Mouse (Mus musculus): ENCODE results near the gene Mrps7. TPM values are rescaled to one million over a fixed set of nuclear protein-coding genes. Genes with fewer than 3 reads are reported as not detected.
A peak's percentile ranks its signal among the peaks of the same experiment; 100 is the strongest.

Mrps7 gene
- polyA plus RNA-seq, 1 experiment from 2014 or later, result 71.5 TPM

GRCm38 (mm10) chr11:115609576-115609975 is 5.9 kb downstream of the Mrps7 start:
- H3K27ac ChIP-seq, result no peak overlapping the region
- no peak overlapping the region for H3K4me2 ChIP-seq
- peaks cover 58% of the 10 kb centered on the region for H3K36me3 ChIP-seq
- peaks cover 54% of the 10 kb centered on the region for H3K4me1 ChIP-seq (replicated peaks)
- H3K27me3 ChIP-seq, result no peaks in the 10 kb centered on the region
- DNase-seq (no peak), ATAC-seq (ENCODE audit: low read depth) (no peak)
- H3K9me3 ChIP-seq (replicated peaks), result no peaks in the 10 kb centered on the region
- H3K4me3 ChIP-seq (replicated peaks), result no peak overlapping the region
- 62% methylated on average over 3 of the region's 3 CpGs for WGBS (ENCODE audit: insufficient replicate concordance)
- H3K9ac ChIP-seq, result no peak overlapping the region

- 80% methylated on average over 6 of the region's 6 CpGs for WGBS (ENCODE audit: insufficient replicate concordance)
- peaks cover 55% of the 10 kb centered on the region for H3K36me3 ChIP-seq
- peak overlapping the region; percentile 77 for H3K4me3 ChIP-seq (replicated peaks)
- ATAC-seq (ENCODE audit: low read depth) (no peak), DNase-seq (no peak)
- no peaks in the 10 kb centered on the region for H3K9me3 ChIP-seq (replicated peaks)
- H3K4me2 ChIP-seq, result peak overlapping the region; percentile 93
- H3K9ac ChIP-seq, result peak overlapping the region; percentile 90; the same call in 1 of the 2 replicates
- 0 out of 2 replicates have a peak overlapping the region, but pooled peaks have one; percentile 98 for H3K27ac ChIP-seq
- H3K27me3 ChIP-seq, result no peaks in the 10 kb centered on the region
- H3K4me1 ChIP-seq (replicated peaks), result peaks cover 45% of the 10 kb centered on the region
Observed at GRCm38 (mm10) chr11:115611173-115611572, 7.4 kb downstream of the Mrps7 start.

GRCm38 (mm10) chr11:115612059-115612409 is 8.3 kb downstream of the Mrps7 start:
- ATAC-seq (ENCODE audit: low read depth), result peak; percentile 26

GRCm38 (mm10) chr11:115612410-115613137 is 8.8 kb downstream of the Mrps7 start, which contains the start of gene Mif4gd:
Mif4gd (minus strand) TSS chr11:115612969.
- H3K27ac ChIP-seq, result peak within 1 kb of the TSS; percentile 98
- peaks cover 49% of the 10 kb centered on the region for H3K4me1 ChIP-seq (replicated peaks)
- peak within 1 kb of the TSS; percentile 77 for H3K4me3 ChIP-seq (replicated peaks)
- no peaks in the 10 kb centered on the region for H3K27me3 ChIP-seq
- peaks cover 47% of the 10 kb centered on the region for H3K36me3 ChIP-seq
- H3K9me3 ChIP-seq (replicated peaks), result no peaks in the 10 kb centered on the region
- DNase-seq (peak; percentile 94), ATAC-seq (ENCODE audit: low read depth) (peak; percentile 86)
- H3K4me2 ChIP-seq, result peak within 1 kb of the TSS; percentile 93
- WGBS (ENCODE audit: insufficient replicate concordance), result under 1% methylated on average over 79 of the region's 80 CpGs
- H3K9ac ChIP-seq, result peak within 1 kb of the TSS; percentile 90

More at GRCm38 (mm10) chr11:115612059-115612409, 8.3 kb downstream of the Mrps7 start:
- H3K27ac ChIP-seq, result peak overlapping the region; percentile 98
- no peaks in the 10 kb centered on the region for H3K27me3 ChIP-seq
- H3K36me3 ChIP-seq, result peaks cover 47% of the 10 kb centered on the region
- H3K4me2 ChIP-seq, result peak overlapping the region; percentile 93
- peaks cover 45% of the 10 kb centered on the region for H3K4me1 ChIP-seq (replicated peaks)
- DNase-seq, result no peak
- WGBS (ENCODE audit: insufficient replicate concordance), result under 1% methylated on average over 13 of the region's 13 CpGs
- peak overlapping the region; percentile 77 for H3K4me3 ChIP-seq (replicated peaks)
- H3K9ac ChIP-seq, result peak overlapping the region; percentile 90
- H3K9me3 ChIP-seq (replicated peaks), result no peaks in the 10 kb centered on the region

- peak overlapping the region; percentile 98 for H3K27ac ChIP-seq
- ATAC-seq (ENCODE audit: low read depth) (peak; percentile 25; the same call in 1 of the 2 replicates), DNase-seq (peak; percentile 27)
- WGBS (ENCODE audit: insufficient replicate concordance), result under 1% methylated on average over 16 of the region's 16 CpGs
- peak overlapping the region; percentile 77 for H3K4me3 ChIP-seq (replicated peaks)
- peaks cover 43% of the 10 kb centered on the region for H3K36me3 ChIP-seq
- H3K4me1 ChIP-seq (replicated peaks), result peaks cover 54% of the 10 kb centered on the region
- peak overlapping the region; percentile 93 for H3K4me2 ChIP-seq
- no peaks in the 10 kb centered on the region for H3K9me3 ChIP-seq (replicated peaks)
- H3K27me3 ChIP-seq, result no peaks in the 10 kb centered on the region
- peak overlapping the region; percentile 90 for H3K9ac ChIP-seq
Observed at GRCm38 (mm10) chr11:115613138-115613945, 9.6 kb downstream of the Mrps7 start.

- H3K27ac ChIP-seq, result peak overlapping the region; percentile 98; the same call in 1 of the 2 replicates
Observed at GRCm38 (mm10) chr11:115614346-115615107, 10.8 kb downstream of the Mrps7 start.

GRCm38 (mm10) chr11:115615108-115615825 is 11.5 kb downstream of the Mrps7 start:
- no peaks in the 10 kb centered on the region for H3K9me3 ChIP-seq (replicated peaks)
- peaks cover 51% of the 10 kb centered on the region for H3K4me1 ChIP-seq (replicated peaks)
- H3K9ac ChIP-seq, result no peak overlapping the region
- no peak overlapping the region for H3K27ac ChIP-seq
- peaks cover 42% of the 10 kb centered on the region for H3K36me3 ChIP-seq
- 78% methylated on average over 15 of the region's 15 CpGs for WGBS (ENCODE audit: insufficient replicate concordance)
- ATAC-seq (ENCODE audit: low read depth) (no peak), DNase-seq (no peak)
- no peak overlapping the region for H3K4me3 ChIP-seq (replicated peaks)
- no peak overlapping the region for H3K4me2 ChIP-seq
- H3K27me3 ChIP-seq, result no peaks in the 10 kb centered on the region

More at GRCm38 (mm10) chr11:115614346-115615107, 10.8 kb downstream of the Mrps7 start:
- no peak overlapping the region for H3K4me3 ChIP-seq (replicated peaks)
- H3K4me1 ChIP-seq (replicated peaks), result peaks cover 54% of the 10 kb centered on the region
- no peak overlapping the region for H3K4me2 ChIP-seq
- no peak for DNase-seq
- no peaks in the 10 kb centered on the region for H3K9me3 ChIP-seq (replicated peaks)
- peaks cover 42% of the 10 kb centered on the region for H3K36me3 ChIP-seq
- no peak overlapping the region for H3K9ac ChIP-seq
- WGBS (ENCODE audit: insufficient replicate concordance), result 74% methylated on average over 10 of the region's 10 CpGs
- ATAC-seq (ENCODE audit: low read depth), result no peak
- H3K27me3 ChIP-seq, result no peaks in the 10 kb centered on the region

GRCm38 (mm10) chr11:115615875-115616274 is 12.2 kb downstream of the Mrps7 start:
- Histone ChIP-seq H3K4me3 (replicated peaks) (no peak overlapping the region), H3K27ac (no peak overlapping the region), H3K9me3 (replicated peaks) (no peaks in the 10 kb centered on the region), H3K4me2 (no peak overlapping the region), H3K9ac (no peak overlapping the region), H3K27me3 (no peaks in the 10 kb centered on the region), H3K36me3 (peaks cover 47% of the 10 kb centered on the region), H3K4me1 (replicated peaks) (peaks cover 46% of the 10 kb centered on the region)
- ATAC-seq (ENCODE audit: low read depth) (no peak), DNase-seq (no peak)
- WGBS (ENCODE audit: insufficient replicate concordance), result 84% methylated on average over 6 of the region's 6 CpGs

GRCm38 (mm10) chr11:115616371-115616770 is 12.6 kb downstream of the Mrps7 start:
- H3K27me3 ChIP-seq, result no peaks in the 10 kb centered on the region
- H3K9ac ChIP-seq, result no peak overlapping the region
- no peak overlapping the region for H3K4me2 ChIP-seq
- no peaks in the 10 kb centered on the region for H3K9me3 ChIP-seq (replicated peaks)
- peaks cover 41% of the 10 kb centered on the region for H3K4me1 ChIP-seq (replicated peaks)
- no peak for ATAC-seq (ENCODE audit: low read depth)
- H3K4me3 ChIP-seq (replicated peaks), result no peak overlapping the region
- no peak overlapping the region for H3K27ac ChIP-seq
- H3K36me3 ChIP-seq, result peaks cover 52% of the 10 kb centered on the region
- 82% methylated on average over 7 of the region's 7 CpGs for WGBS (ENCODE audit: insufficient replicate concordance)
- DNase-seq, result no peak

GRCm38 (mm10) chr11:115616893-115617292 is 13.2 kb downstream of the Mrps7 start:
- Histone ChIP-seq H3K9me3 (replicated peaks) (no peaks in the 10 kb centered on the region), H3K9ac (no peak overlapping the region), H3K4me1 (replicated peaks) (peaks cover 36% of the 10 kb centered on the region), H3K4me3 (replicated peaks) (no peak overlapping the region), H3K4me2 (no peak overlapping the region), H3K27me3 (no peaks in the 10 kb centered on the region), H3K36me3 (peaks cover 56% of the 10 kb centered on the region), H3K27ac (no peak overlapping the region)
- DNase-seq, result no peak
- 82% methylated on average over 6 of the region's 6 CpGs for WGBS (ENCODE audit: insufficient replicate concordance)
- ATAC-seq (ENCODE audit: low read depth), result no peak
